Mouse (Mus musculus) spleen, adult 2 months (tissue): ENCODE measurements around the gene Nav2.

Source experiments
- CTCF ChIP-seq: fragments of 200-500 bp; IDR thresholded peaks from 2 replicates; pipeline ENCODE4 v1.5.1; 2011; ENCODE audit warnings: mild to moderate bottlenecking, inconsistent platforms; ENCODE audit not compliant: insufficient read depth, insufficient read length, insufficient replicate concordance; ENCODE audit errors: extremely low read depth
- POLR2A ChIP-seq: fragments of 200-500 bp; IDR thresholded peaks from 2 replicates; pipeline ENCODE4 v1.6.1; 2011; ENCODE audit warnings: low read depth, low read length, inconsistent platforms

GRCm38 (mm10) chr7:49178217-49178616, 269.7 kb downstream of the Nav2 start:
- TF ChIP-seq CTCF (no peak), POLR2A (no peak)
